Mouse (Mus musculus) hindbrain, embryonic 14.5 days (tissue): ENCODE data around the gene Gm11555. TPM values are rescaled to one million over a fixed set of nuclear protein-coding genes. Genes with fewer than 3 reads are reported as not detected.
"Not testable (repeated sequence)": the region's sequence is repeated elsewhere in the genome, so short reads cannot be mapped to it uniquely, and the experiment has no call there.

Experiments used
- ATAC-seq: fragments of 200-750 bp; cut with Nextera tagmentation; 2 replicates; pipeline ENCODE4 v1.8.0; 2017; ENCODE audit warnings: moderate number of reproducible peaks, mild to moderate bottlenecking, moderate TSS enrichment, moderate library complexity; ENCODE audit not compliant: low FRiP score
- DNase-seq: peaks from one replicate; pipeline ENCODE4 v3.0.0-alpha.2; 2015; ENCODE audit warnings: low spot score
- H3K27ac ChIP-seq: fragments of 300-500 bp; sonication (generic); 2 replicates; pipeline ENCODE4 v1.5.1; 2014; ENCODE audit warnings: mild to moderate bottlenecking, moderate library complexity
- H3K27me3 ChIP-seq: fragments of 300-500 bp; sonication (generic); 2 replicates; pipeline ENCODE4 v1.6.1; 2014; ENCODE audit warnings: mild to moderate bottlenecking, low read length, mixed read lengths; ENCODE audit not compliant: control insufficient read depth, insufficient read depth
- H3K36me3 ChIP-seq: fragments of 300-500 bp; sonication (generic); replicated peaks from 2 replicates; pipeline ENCODE4 v1.6.1; 2014; ENCODE audit not compliant: control insufficient read depth, insufficient read depth
- H3K4me1 ChIP-seq: fragments of 300-500 bp; sonication (generic); replicated peaks from 2 replicates; pipeline ENCODE4 v1.6.1; 2014; ENCODE audit warnings: antibody characterized with exemption, low read length, mixed read lengths; ENCODE audit not compliant: control insufficient read depth, insufficient read depth
- H3K4me2 ChIP-seq: fragments of 300-500 bp; sonication (generic); replicated peaks from 2 replicates; pipeline ENCODE4 v1.6.1; 2014; ENCODE audit warnings: mild to moderate bottlenecking, moderate library complexity
- H3K4me3 ChIP-seq: fragments of 300-500 bp; sonication (generic); replicated peaks from 2 replicates; pipeline ENCODE4 v1.5.1; 2014; ENCODE audit warnings: mild to moderate bottlenecking, low read length
- H3K9ac ChIP-seq: fragments of 300-500 bp; sonication (generic); 2 replicates; pipeline ENCODE4 v1.6.1; 2014
- H3K9me3 ChIP-seq: fragments of 300-500 bp; sonication (generic); 2 replicates; pipeline ENCODE4 v1.6.1; 2016; ENCODE audit warnings: low read length; ENCODE audit not compliant: control insufficient read depth
- WGBS: fragments of 180-500 bp; shearing (Covaris S2); extraction: QIAGEN DNeasy Blood & Tissue Kit; methylation state at CpG from one replicate; pipeline ENCODE4 v1.1.7; 2014; 5-methylcytosine and 5-hydroxymethylcytosine counted together
- polyA plus RNA-seq: library from polyadenylated mRNA; unstranded; fragments of >200 nt; fragmentation: Nextera tagmentation; extraction: Ambion mirVana; gene quantifications from 2 replicates; pipeline ENCODE4 v1.2.1, GENCODE M21; 2014

The Gm11555 gene
- polyA plus RNA-seq, 1 experiment from 2014 or later, result not detected

- Histone ChIP-seq H3K9me3 (no peaks in the 10 kb centered on the region), H3K27ac (no peak overlapping the region), H3K27me3 (no peaks in the 10 kb centered on the region), H3K4me2 (no peak overlapping the region), H3K9ac (no peak overlapping the region), H3K4me3 (no peak overlapping the region), H3K36me3 (no peaks in the 10 kb centered on the region), H3K4me1 (no peaks in the 10 kb centered on the region)
- ATAC-seq, result no peak
- DNase-seq, result peak; percentile 26
- WGBS, result 61% methylated on average over 3 of the region's 3 CpGs
Observed at GRCm38 (mm10) chr11:99644351-99644750, 5.7 kb downstream of the Gm11555 start.

GRCm38 (mm10) chr11:99643635-99644139, 6.3 kb downstream of the Gm11555 start, which contains the start of gene Krtap4-7:
TSS of gene Krtap4-7 (minus strand) at chr11:99644089.
- H3K27me3 ChIP-seq, H3K4me1 ChIP-seq, H3K9ac ChIP-seq, H3K27ac ChIP-seq, H3K9me3 ChIP-seq, H3K4me3 ChIP-seq, H3K36me3 ChIP-seq, ATAC-seq, DNase-seq, H3K4me2 ChIP-seq: not testable (repeated sequence)
- WGBS, result 82% methylated on average over 9 of the region's 9 CpGs

GRCm38 (mm10) chr11:99640926-99641325, 9.1 kb downstream of the Gm11555 start:
- DNase-seq (no peak), ATAC-seq (no peak)
- no peaks in the 10 kb centered on the region for H3K27me3 ChIP-seq
- H3K36me3 ChIP-seq, result no peaks in the 10 kb centered on the region
- H3K4me3 ChIP-seq, result no peak overlapping the region
- H3K9me3 ChIP-seq, result no peaks in the 10 kb centered on the region
- no peak overlapping the region for H3K4me2 ChIP-seq
- no peaks in the 10 kb centered on the region for H3K4me1 ChIP-seq
- no peak overlapping the region for H3K27ac ChIP-seq
- 36% methylated on average over 1 of the region's 1 CpGs for WGBS
- H3K9ac ChIP-seq, result no peak overlapping the region

GRCm38 (mm10) chr11:99637086-99637485, 12.9 kb downstream of the Gm11555 start:
- H3K27ac ChIP-seq, result no peak overlapping the region
- ATAC-seq (no peak), DNase-seq (no peak)
- H3K9ac ChIP-seq, result no peak overlapping the region
- no peak overlapping the region for H3K4me3 ChIP-seq
- WGBS, result 87% methylated on average over 1 of the region's 1 CpGs
- no peaks in the 10 kb centered on the region for H3K27me3 ChIP-seq
- H3K4me2 ChIP-seq, result no peak overlapping the region
- no peaks in the 10 kb centered on the region for H3K4me1 ChIP-seq
- H3K36me3 ChIP-seq, result no peaks in the 10 kb centered on the region
- no peaks in the 10 kb centered on the region for H3K9me3 ChIP-seq

- H3K27ac ChIP-seq, result no peak within 1 kb of the TSS
- no peaks in the 10 kb centered on the region for H3K27me3 ChIP-seq
- no peak within 1 kb of the TSS for H3K9ac ChIP-seq
- H3K4me3 ChIP-seq, result no peak within 1 kb of the TSS
- no peak for DNase-seq
- WGBS, result 41% methylated on average over 8 of the region's 8 CpGs
- H3K9me3 ChIP-seq, result no peaks in the 10 kb centered on the region
- H3K36me3 ChIP-seq, result no peaks in the 10 kb centered on the region
- no peaks in the 10 kb centered on the region for H3K4me1 ChIP-seq
- ATAC-seq, result no peak
- H3K4me2 ChIP-seq, result no peak within 1 kb of the TSS
Observed at GRCm38 (mm10) chr11:99634653-99635134, 15.3 kb downstream of the Gm11555 start, which contains the start of gene Krtap4-2. TSS of gene Krtap4-2 (minus strand) at chr11:99635084.

GRCm38 (mm10) chr11:99633293-99633692, 16.7 kb downstream of the Gm11555 start:
- WGBS, result 77% methylated on average over 2 of the region's 2 CpGs
- H3K4me3 ChIP-seq, result no peak overlapping the region

GRCm38 (mm10) chr11:99630890-99631289, 19.1 kb downstream of the Gm11555 start:
- Histone ChIP-seq H3K4me1 (no peaks in the 10 kb centered on the region), H3K4me2 (no peak overlapping the region), H3K4me3 (no peak overlapping the region), H3K27me3 (no peaks in the 10 kb centered on the region), H3K36me3 (no peaks in the 10 kb centered on the region), H3K9me3 (no peaks in the 10 kb centered on the region), H3K9ac (no peak overlapping the region), H3K27ac (no peak overlapping the region)
- ATAC-seq (no peak), DNase-seq (no peak)
- WGBS, result 82% methylated on average over 3 of the region's 3 CpGs

More at GRCm38 (mm10) chr11:99633293-99633692, 16.7 kb downstream of the Gm11555 start:
- no peaks in the 10 kb centered on the region for H3K27me3 ChIP-seq
- no peaks in the 10 kb centered on the region for H3K36me3 ChIP-seq
- H3K4me2 ChIP-seq, result no peak overlapping the region
- H3K9me3 ChIP-seq, result no peaks in the 10 kb centered on the region
- DNase-seq, result no peak
- H3K4me1 ChIP-seq, result no peaks in the 10 kb centered on the region
- no peak overlapping the region for H3K9ac ChIP-seq
- ATAC-seq, result no peak
- no peak overlapping the region for H3K27ac ChIP-seq

GRCm38 (mm10) chr11:99628138-99628537, 21.9 kb downstream of the Gm11555 start, which contains the start of gene Krtap4-1:
TSS of gene Krtap4-1 (minus strand) at chr11:99628238.
- ATAC-seq (no peak), DNase-seq (no peak)
- no peak within 1 kb of the TSS for H3K9ac ChIP-seq
- no peak within 1 kb of the TSS for H3K27ac ChIP-seq
- 91% methylated on average over 4 of the region's 4 CpGs for WGBS
- no peak within 1 kb of the TSS for H3K4me3 ChIP-seq
- H3K36me3 ChIP-seq, result no peaks in the 10 kb centered on the region
- H3K4me1 ChIP-seq, result no peaks in the 10 kb centered on the region
- H3K9me3 ChIP-seq, result no peaks in the 10 kb centered on the region
- H3K4me2 ChIP-seq, result no peak within 1 kb of the TSS
- H3K27me3 ChIP-seq, result no peaks in the 10 kb centered on the region

GRCm38 (mm10) chr11:99620335-99620734, 29.7 kb downstream of the Gm11555 start, which contains the start of gene Gm11562:
TSS of gene Gm11562 (minus strand) at chr11:99620435.
- no peaks in the 10 kb centered on the region for H3K36me3 ChIP-seq
- no peak within 1 kb of the TSS for H3K9ac ChIP-seq
- 91% methylated on average over 2 of the region's 2 CpGs for WGBS
- H3K9me3 ChIP-seq, result no peaks in the 10 kb centered on the region
- H3K4me2 ChIP-seq, result no peak within 1 kb of the TSS
- DNase-seq (no peak), ATAC-seq (no peak)
- no peak within 1 kb of the TSS for H3K4me3 ChIP-seq
- no peaks in the 10 kb centered on the region for H3K4me1 ChIP-seq
- no peaks in the 10 kb centered on the region for H3K27me3 ChIP-seq
- no peak within 1 kb of the TSS for H3K27ac ChIP-seq
